Mouse (Mus musculus): ENCODE data around the gene Prrc2b. TPM values are rescaled to one million over a fixed set of nuclear protein-coding genes. Genes with fewer than 3 reads are reported as not detected.

The Prrc2b gene
- total and polyA plus RNA-seq, 3 experiments: 39.3 to 82.6 (median 78.3) TPM

- WGBS: 34% methylated on average over 5 of the region's 5 CpGs
- no peak overlapping the region for H3K9ac ChIP-seq (ENCODE audit: low read depth, low read length)
- H3K27me3 ChIP-seq (ENCODE audit: control insufficient read depth, insufficient read depth, low read length): no peaks in the 10 kb centered on the region
- H3K27ac ChIP-seq: no peak overlapping the region
- intact Hi-C loops (cut with DNase I): loop anchor here (2.0 kb wide), 1 partner anchor 14 kb away; no protein-coding TSS in a partner anchor
- H3K4me1 ChIP-seq (ENCODE audit: control insufficient read depth, insufficient read depth, low read length): peaks cover 42% of the 10 kb centered on the region
- H3K79me2 ChIP-seq (replicated peaks; ENCODE audit: control insufficient read depth, insufficient read depth, low read length): peaks cover 13% of the 10 kb centered on the region
- TF ChIP-seq EP300 (IDR thresholded peaks at IDR 0.05; ENCODE audit: insufficient read depth, low read depth, low read length) (no peak), POLR2A (IDR thresholded peaks at IDR 0.05; ENCODE audit: insufficient read depth, low read depth, low read length) (no peak), CTCF (IDR thresholded peaks at IDR 0.05) (no peak)
- no peak overlapping the region for H3K4me3 ChIP-seq
- no peak for DNase-seq
- H3K36me3 ChIP-seq (ENCODE audit: control insufficient read depth, insufficient read depth, low read length): no peaks in the 10 kb centered on the region
Measured at GRCm38 (mm10) chr2:32169292-32169691, 18.4 kb downstream of the Prrc2b start.

- Histone ChIP-seq H3K36me3 (ENCODE audit: control insufficient read depth, insufficient read depth, low read length) (no peaks in the 10 kb centered on the region; the same call in 1 of the 2 replicates), H3K27ac (peak overlapping the region; percentile 20; the same call in 1 of the 2 replicates), H3K4me1 (ENCODE audit: control insufficient read depth, insufficient read depth, low read length) (peaks cover 42% of the 10 kb centered on the region), H3K27me3 (ENCODE audit: control insufficient read depth, insufficient read depth, low read length) (no peaks in the 10 kb centered on the region), H3K9ac (ENCODE audit: low read depth, low read length) (no peak overlapping the region), H3K4me3 (no peak overlapping the region), H3K79me2 (replicated peaks; ENCODE audit: control insufficient read depth, insufficient read depth, low read length) (peaks cover 10% of the 10 kb centered on the region)
- intact Hi-C loops (cut with DNase I): no loop called here
- no peak for TF ChIP-seq CTCF (IDR thresholded peaks at IDR 0.05)
- no peak for TF ChIP-seq EP300 (IDR thresholded peaks at IDR 0.05; ENCODE audit: insufficient read depth, low read depth, low read length)
- TF ChIP-seq POLR2A (IDR thresholded peaks at IDR 0.05; ENCODE audit: insufficient read depth, low read depth, low read length): no peak
- WGBS: 56% methylated on average over 8 of the region's 8 CpGs
- DNase-seq: no peak
Measured at GRCm38 (mm10) chr2:32170010-32170409, 19.1 kb downstream of the Prrc2b start.

DNA sequence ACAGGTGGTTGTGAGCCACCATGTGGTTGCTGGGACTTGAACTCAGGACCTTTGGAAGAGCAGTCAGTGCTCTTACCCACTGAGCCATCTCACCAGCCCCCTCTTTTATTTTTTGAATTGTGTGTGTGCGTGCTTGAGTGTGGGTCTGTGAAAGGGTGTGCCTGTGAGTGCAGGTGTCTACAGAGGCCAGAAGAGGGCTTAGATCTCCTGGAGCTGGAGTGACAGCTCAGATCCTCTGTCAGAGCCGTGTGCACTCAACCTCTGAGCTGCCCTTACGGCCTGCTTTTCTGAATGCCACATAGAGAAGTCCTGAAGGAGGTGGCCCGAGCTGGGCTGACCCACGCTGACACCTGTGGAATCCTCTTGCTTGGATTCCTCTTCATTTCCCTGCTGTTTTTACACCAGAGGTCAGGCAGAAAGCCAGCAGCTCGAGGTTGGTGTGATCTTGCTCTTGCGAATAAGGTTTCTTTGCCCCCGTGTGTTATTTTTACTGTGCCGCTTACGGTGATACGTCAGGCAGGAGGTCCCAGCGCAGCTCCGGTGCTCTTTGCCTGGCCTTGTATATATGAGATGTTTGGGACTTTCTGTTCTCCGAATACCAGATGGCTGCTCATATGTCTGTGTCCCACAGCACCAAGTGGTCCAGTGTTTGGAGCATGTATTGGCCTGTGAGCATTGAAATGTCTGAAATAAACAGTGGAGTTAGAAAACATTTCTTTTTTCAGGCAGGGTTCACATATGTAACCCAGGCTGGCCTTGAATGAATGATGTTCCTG, 21.0 kb downstream of the Prrc2b start:
- Histone ChIP-seq H3K27me3 (ENCODE audit: control insufficient read depth, insufficient read depth, low read length) (no peaks in the 10 kb centered on the region), H3K4me1 (ENCODE audit: control insufficient read depth, insufficient read depth, low read length) (peaks cover 45% of the 10 kb centered on the region), H3K36me3 (ENCODE audit: control insufficient read depth, insufficient read depth, low read length) (no peaks in the 10 kb centered on the region; the same call in none of the 2 replicates), H3K9ac (ENCODE audit: low read depth, low read length) (no peak overlapping the region), H3K27ac (peak overlapping the region; percentile 54), H3K4me3 (no peak overlapping the region), H3K79me2 (replicated peaks; ENCODE audit: control insufficient read depth, insufficient read depth, low read length) (peaks cover 8% of the 10 kb centered on the region)
- WGBS: 64% methylated on average over 14 of the region's 14 CpGs
- intact Hi-C loops (cut with DNase I): no loop called here
- TF ChIP-seq CTCF (IDR thresholded peaks at IDR 0.05) (no peak), EP300 (IDR thresholded peaks at IDR 0.05; ENCODE audit: insufficient read depth, low read depth, low read length) (no peak), POLR2A (IDR thresholded peaks at IDR 0.05; ENCODE audit: insufficient read depth, low read depth, low read length) (no peak)
- peak in 1 of 2 experiments; percentile 36 for DNase-seq

DNA sequence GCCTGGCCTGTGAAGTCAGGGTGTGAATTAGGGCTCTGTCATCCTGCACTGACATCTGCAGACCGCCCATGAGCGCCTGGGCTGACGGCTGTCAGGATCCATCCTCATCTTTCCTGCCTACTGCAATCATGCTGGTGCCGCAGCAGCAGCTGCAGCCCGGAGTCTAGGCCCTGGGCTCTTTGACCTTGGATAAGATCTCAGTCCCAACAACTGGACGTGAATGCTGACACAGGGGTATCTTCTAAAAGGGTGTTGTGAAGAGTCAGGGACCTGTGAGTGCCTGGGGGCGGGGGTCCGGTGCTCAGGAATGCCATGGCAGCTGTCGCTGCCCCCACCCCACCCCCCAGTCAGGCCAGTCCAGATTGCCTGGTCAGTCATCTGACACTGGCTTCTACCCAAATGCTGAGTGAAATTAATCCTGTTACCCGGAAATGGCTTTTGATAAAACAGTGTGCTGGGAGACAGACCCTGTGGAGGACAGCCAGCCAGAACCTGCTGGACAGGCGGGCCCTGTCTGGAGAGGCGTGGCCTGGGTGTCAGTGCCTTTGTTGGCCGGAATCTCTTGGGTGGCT, 23.4 kb downstream of the Prrc2b start:
- peaks cover 41% of the 10 kb centered on the region for H3K4me1 ChIP-seq (ENCODE audit: control insufficient read depth, insufficient read depth, low read length)
- WGBS: 7% methylated on average over 13 of the region's 13 CpGs
- intact Hi-C loops (cut with DNase I): no loop called here

GRCm38 (mm10) chr2:32175051-32175466, 24.2 kb downstream of the Prrc2b start:
- peaks cover 40% of the 10 kb centered on the region for H3K4me1 ChIP-seq (ENCODE audit: control insufficient read depth, insufficient read depth, low read length)
- peaks cover 11% of the 10 kb centered on the region for H3K79me2 ChIP-seq (replicated peaks; ENCODE audit: control insufficient read depth, insufficient read depth, low read length)
- WGBS: 26% methylated on average over 7 of the region's 7 CpGs
- 0 out of 2 replicates have a peak overlapping the region, but pooled peaks have one; percentile 16 for H3K4me3 ChIP-seq
- intact Hi-C loops (cut with DNase I): no loop called here
- no peaks in the 10 kb centered on the region; the same call in none of the 2 replicates for H3K36me3 ChIP-seq (ENCODE audit: control insufficient read depth, insufficient read depth, low read length)
- DNase-seq: peak; percentile 51 to 55
- H3K9ac ChIP-seq (ENCODE audit: low read depth, low read length): peak overlapping the region; percentile 49; the same call in 1 of the 2 replicates
- no peaks in the 10 kb centered on the region for H3K27me3 ChIP-seq (ENCODE audit: control insufficient read depth, insufficient read depth, low read length)
- peak overlapping the region; percentile 82 for H3K27ac ChIP-seq
- no peak for TF ChIP-seq POLR2A (IDR thresholded peaks at IDR 0.05; ENCODE audit: insufficient read depth, low read depth, low read length)
- TF ChIP-seq CTCF (IDR thresholded peaks at IDR 0.05): no peak
- TF ChIP-seq EP300 (IDR thresholded peaks at IDR 0.05; ENCODE audit: insufficient read depth, low read depth, low read length): no peak

More for the DNA sequence above, 23.4 kb downstream of the Prrc2b start:
- no peak for TF ChIP-seq CTCF (IDR thresholded peaks at IDR 0.05)
- peak; percentile 50 for TF ChIP-seq EP300 (IDR thresholded peaks at IDR 0.05; ENCODE audit: insufficient read depth, low read depth, low read length)
- TF ChIP-seq POLR2A (IDR thresholded peaks at IDR 0.05; ENCODE audit: insufficient read depth, low read depth, low read length): no peak
- H3K27ac ChIP-seq: peak overlapping the region; percentile 82
- peaks cover 13% of the 10 kb centered on the region for H3K79me2 ChIP-seq (replicated peaks; ENCODE audit: control insufficient read depth, insufficient read depth, low read length)
- H3K9ac ChIP-seq (ENCODE audit: low read depth, low read length): no peak overlapping the region
- H3K36me3 ChIP-seq (ENCODE audit: control insufficient read depth, insufficient read depth, low read length): no peaks in the 10 kb centered on the region; the same call in none of the 2 replicates
- no peak overlapping the region for H3K4me3 ChIP-seq
- no peaks in the 10 kb centered on the region for H3K27me3 ChIP-seq (ENCODE audit: control insufficient read depth, insufficient read depth, low read length)
- DNase-seq: peak; percentile 79 to 88
